Mouse (Mus musculus) testis, adult 2 months (tissue): ENCODE measurements at regions not wholly inside any gene's neighbourhood (a gene's known extent, or its start where the extent isn't known, plus 50 kb on each side); places are given as distances from the start of the nearest gene placed in this dataset.

Experiments
- H3K27ac ChIP-seq: fragments of 200-500 bp; 2 replicates; pipeline ENCODE4 v1.5.1; 2012; ENCODE audit warnings: low read depth, low read length; ENCODE audit not compliant: control insufficient read depth, insufficient read depth
- H3K27me3 ChIP-seq: fragments of 200-500 bp; 2 replicates; pipeline ENCODE4 v1.6.1; 2012; ENCODE audit warnings: mild to moderate bottlenecking, low read length, moderate library complexity; ENCODE audit not compliant: control insufficient read depth, insufficient read depth
- H3K36me3 ChIP-seq: fragments of 200-500 bp; 2 replicates; pipeline ENCODE4 v1.6.1; 2012; ENCODE audit warnings: mild to moderate bottlenecking, low read length; ENCODE audit not compliant: control insufficient read depth, insufficient read depth
- H3K4me1 ChIP-seq: fragments of 200-500 bp; 2 replicates; pipeline ENCODE4 v1.6.1; 2012; ENCODE audit warnings: low read length; ENCODE audit not compliant: control insufficient read depth, insufficient read depth
- H3K4me3 ChIP-seq: fragments of 200-500 bp; 2 replicates; pipeline ENCODE4 v1.5.1; 2012; ENCODE audit warnings: low read depth, mild to moderate bottlenecking, low read length, moderate library complexity, mixed read lengths; ENCODE audit not compliant: control insufficient read depth
- CTCF ChIP-seq: fragments of 200-500 bp; IDR thresholded peaks from 2 replicates; pipeline ENCODE4 v1.5.1; 2012; ENCODE audit warnings: low read depth, mild to moderate bottlenecking, inconsistent platforms, low read length, moderate library complexity; ENCODE audit not compliant: control insufficient read depth, insufficient read depth, insufficient replicate concordance
- POLR2A ChIP-seq: fragments of 200-500 bp; IDR thresholded peaks from 2 replicates; pipeline ENCODE4 v1.6.1; 2012; ENCODE audit warnings: low read depth, mild to moderate bottlenecking, inconsistent platforms, low read length, moderate library complexity; ENCODE audit not compliant: control insufficient read depth

DNA sequence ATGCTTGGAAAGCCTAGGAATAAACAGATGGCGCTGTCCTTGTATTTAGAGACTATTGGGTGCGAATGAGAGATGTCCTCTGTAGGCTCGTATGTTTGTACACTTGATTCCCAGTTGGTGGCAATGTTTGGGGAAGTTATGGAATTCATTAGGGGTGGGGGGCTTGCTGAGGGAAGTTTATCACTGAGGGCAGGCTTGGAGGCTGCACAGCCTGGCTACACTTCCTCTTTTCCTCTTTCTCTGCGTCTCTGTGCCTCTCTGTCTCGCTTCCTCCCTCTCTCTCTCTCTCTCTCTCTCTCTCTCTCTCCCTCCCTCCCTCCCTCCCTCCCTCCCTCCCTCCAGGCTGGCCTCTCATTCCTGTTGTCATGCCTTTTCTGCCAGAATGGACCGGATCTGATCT lies 104.2 kb upstream of the Arid2 start:
- Histone ChIP-seq H3K27ac (no peak overlapping the region), H3K27me3 (no peaks in the 10 kb centered on the region), H3K4me1 (no peaks in the 10 kb centered on the region), H3K4me3 (no peak overlapping the region), H3K36me3 (no peaks in the 10 kb centered on the region)
- TF ChIP-seq CTCF = no peak
- no peak for TF ChIP-seq POLR2A

DNA sequence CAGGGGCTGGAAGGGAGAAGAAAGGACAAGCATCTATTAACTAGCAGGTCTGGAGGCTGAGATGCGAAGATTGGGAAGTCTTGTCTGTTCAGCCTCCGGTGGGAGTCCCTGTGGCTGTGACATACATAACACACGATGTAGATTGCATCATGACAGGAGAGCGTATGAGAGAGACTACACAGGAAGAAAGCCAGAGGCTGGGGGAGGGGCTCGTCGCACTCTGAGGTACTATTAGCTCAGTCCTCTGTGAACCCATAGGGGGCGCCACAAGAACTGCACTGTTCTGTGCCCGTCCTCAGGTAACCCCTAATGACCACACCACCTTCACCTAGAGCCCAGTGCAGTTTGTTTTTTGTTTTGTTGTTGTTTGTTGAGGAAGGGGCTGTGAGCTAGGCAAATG lies 102.7 kb upstream of the Arid2 start:
- no peak overlapping the region for H3K4me3 ChIP-seq
- no peaks in the 10 kb centered on the region for H3K27me3 ChIP-seq
- TF ChIP-seq CTCF = no peak
- no peak for TF ChIP-seq POLR2A
- H3K27ac ChIP-seq = no peak overlapping the region
- no peaks in the 10 kb centered on the region for H3K36me3 ChIP-seq
- no peaks in the 10 kb centered on the region for H3K4me1 ChIP-seq

DNA sequence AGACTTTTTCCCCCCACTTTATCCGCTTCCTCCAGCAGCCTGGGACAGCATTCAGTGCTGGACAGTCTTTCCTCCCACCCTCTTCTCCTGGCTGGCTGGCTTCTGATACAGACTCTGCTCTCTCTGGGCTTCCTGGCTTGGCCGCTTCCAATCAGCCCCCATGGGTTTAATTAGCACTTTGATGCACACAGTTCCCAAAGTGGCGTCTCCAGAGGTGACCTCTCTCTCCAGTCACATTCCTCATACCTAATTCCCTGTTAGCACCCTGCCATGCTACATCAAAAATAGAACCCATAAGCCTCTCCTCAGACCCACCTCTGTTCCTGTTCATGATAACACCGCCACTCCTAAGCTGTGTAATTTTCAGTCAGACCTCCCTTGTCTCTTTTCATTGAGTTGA lies 101.9 kb upstream of the Arid2 start:
- TF ChIP-seq POLR2A (no peak), CTCF (no peak)
- H3K4me3 ChIP-seq = no peak overlapping the region
- no peaks in the 10 kb centered on the region for H3K36me3 ChIP-seq
- H3K4me1 ChIP-seq = no peaks in the 10 kb centered on the region
- H3K27me3 ChIP-seq = no peaks in the 10 kb centered on the region
- no peak overlapping the region for H3K27ac ChIP-seq

DNA sequence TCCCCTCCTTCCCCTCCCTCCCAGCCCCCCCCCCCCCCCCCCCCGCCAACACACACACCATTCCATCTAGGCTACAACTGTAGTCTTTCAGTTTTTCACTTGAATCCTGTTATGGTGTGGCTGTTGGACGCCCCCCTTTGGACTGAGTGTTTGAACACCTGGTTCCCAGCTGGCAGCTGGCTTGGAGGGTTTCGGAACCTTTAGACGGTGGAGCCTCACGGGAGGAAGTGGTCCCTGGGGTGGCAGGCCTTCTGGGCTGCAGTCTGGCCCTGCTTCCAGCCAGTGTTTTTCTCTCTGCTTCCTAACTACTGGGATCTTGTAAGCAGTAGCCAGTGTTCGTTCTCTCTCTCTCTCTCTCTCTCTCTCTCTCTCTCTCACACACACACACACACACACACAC lies 101.4 kb upstream of the Arid2 start:
- no peaks in the 10 kb centered on the region for H3K36me3 ChIP-seq
- no peak for TF ChIP-seq CTCF
- no peaks in the 10 kb centered on the region for H3K4me1 ChIP-seq
- no peak overlapping the region for H3K27ac ChIP-seq
- H3K4me3 ChIP-seq = no peak overlapping the region
- H3K27me3 ChIP-seq = no peaks in the 10 kb centered on the region

DNA sequence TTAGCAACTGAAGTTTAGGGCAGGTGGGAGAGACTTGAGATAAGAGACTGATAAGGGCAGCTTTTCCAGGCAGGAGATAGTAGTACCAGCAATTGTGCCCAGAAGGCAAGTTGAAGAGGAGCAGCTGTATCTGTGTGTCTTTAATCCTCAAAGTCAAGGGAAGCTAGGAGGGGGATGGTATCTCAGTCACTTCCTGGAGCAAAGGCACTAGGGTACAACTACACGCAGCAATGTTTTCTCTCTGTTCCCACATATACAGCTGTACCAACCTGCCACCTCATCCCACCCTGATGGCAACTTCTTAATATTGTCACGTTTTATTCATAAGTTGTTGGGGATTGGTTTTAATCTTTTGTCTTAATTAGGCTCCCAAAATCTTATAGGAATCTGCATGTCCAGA lies 97.8 kb upstream of the Arid2 start:
- Histone ChIP-seq H3K4me1 (no peaks in the 10 kb centered on the region), H3K27me3 (no peaks in the 10 kb centered on the region)
- no peak for TF ChIP-seq CTCF
- no peak for TF ChIP-seq POLR2A

DNA sequence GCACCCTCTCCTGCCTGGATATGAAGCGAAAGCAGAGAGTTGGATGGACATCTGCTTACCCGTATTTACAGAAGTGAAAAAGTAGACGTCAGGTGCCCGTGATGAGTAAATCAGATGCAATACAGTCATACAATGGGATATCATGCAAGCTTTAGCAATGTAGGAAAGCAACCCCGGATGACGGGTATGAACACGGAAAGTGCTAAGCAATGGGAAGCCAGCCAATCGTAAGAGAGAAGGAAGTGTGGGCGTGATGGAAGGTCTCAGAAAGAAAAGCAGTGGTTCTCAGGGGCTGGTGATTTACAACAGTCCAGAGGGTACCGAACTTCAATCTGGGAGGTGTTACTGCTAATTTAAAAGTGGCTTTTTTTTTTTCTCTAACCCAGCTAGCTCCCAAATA lies 89.9 kb upstream of the Arid2 start:
- Histone ChIP-seq H3K27ac (no peak overlapping the region), H3K4me3 (no peak overlapping the region), H3K36me3 (no peaks in the 10 kb centered on the region), H3K4me1 (no peaks in the 10 kb centered on the region), H3K27me3 (no peaks in the 10 kb centered on the region)
- TF ChIP-seq CTCF (no peak), POLR2A (no peak)

More for the DNA sequence above, 97.8 kb upstream of the Arid2 start:
- Histone ChIP-seq H3K36me3 (no peaks in the 10 kb centered on the region), H3K27ac (no peak overlapping the region), H3K4me3 (no peak overlapping the region)

DNA sequence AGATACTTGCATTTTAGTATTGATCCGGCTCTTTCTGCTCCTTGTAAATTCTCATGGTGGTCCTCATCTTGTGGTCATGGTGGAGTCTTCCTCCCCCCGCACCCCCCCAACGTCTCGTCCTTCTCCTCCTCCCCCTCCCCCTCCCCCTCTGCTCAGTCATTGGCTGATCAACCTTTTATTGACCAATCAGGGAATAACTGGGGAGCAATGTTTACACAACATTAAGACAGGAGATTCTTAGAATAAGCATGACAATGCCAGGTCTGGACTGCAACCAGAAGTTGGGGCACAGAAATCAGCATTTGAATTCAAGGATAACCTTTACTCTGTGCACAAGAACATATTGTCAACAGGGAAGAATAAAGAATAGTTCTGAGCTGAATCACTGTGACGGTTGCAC lies 89.4 kb upstream of the Arid2 start:
- no peak overlapping the region for H3K4me3 ChIP-seq
- TF ChIP-seq POLR2A (no peak), CTCF (no peak)
- H3K27ac ChIP-seq = no peak overlapping the region

DNA sequence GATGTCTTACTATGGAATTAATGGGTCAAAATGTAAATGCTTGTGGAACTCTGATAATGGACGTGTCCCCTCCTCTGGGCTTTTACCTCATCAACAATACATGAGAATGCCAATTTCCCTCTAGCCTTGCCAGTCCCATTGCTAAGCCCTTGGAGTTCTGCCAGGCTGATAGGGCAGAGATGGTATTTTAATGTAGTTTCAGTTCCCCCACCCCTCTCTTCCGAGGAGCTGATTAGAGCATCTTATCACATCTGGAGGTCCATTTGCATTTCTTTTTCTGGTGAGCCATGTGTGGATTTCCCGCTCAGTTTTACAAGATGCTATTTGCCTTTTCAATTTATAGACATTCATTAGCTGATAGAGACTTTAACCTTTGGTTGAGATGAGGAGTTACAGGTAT lies 86.0 kb upstream of the Arid2 start:
- Histone ChIP-seq H3K27me3 (no peaks in the 10 kb centered on the region), H3K36me3 (no peaks in the 10 kb centered on the region), H3K4me1 (no peaks in the 10 kb centered on the region), H3K27ac (no peak overlapping the region), H3K4me3 (no peak overlapping the region)
- TF ChIP-seq POLR2A (no peak), CTCF (no peak)

More for the DNA sequence above, 89.4 kb upstream of the Arid2 start:
- H3K27me3 ChIP-seq = no peaks in the 10 kb centered on the region
- no peaks in the 10 kb centered on the region for H3K36me3 ChIP-seq
- no peaks in the 10 kb centered on the region for H3K4me1 ChIP-seq
